23 mouse cellular contexts compared by ENCODE assay signal in the genomic region with DNA sequence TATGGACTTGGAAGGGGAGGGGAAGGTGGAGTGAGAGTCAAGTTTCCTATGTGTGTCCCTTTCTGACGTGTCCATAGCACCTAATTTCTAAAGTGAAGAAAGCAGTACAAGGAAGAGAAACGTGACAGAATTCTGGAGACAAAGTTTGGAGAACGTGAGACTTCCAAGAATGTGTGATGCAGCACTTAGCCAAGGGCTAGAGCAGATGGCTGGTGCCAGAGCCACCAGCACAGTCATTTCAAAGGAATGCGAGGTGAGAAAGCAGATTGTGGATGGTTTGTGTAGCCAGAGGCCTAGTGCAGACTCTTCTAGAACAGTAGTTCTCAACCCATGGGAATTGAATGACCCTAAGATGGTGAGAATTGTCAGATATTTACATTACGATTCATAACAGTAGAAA. TPM values are rescaled to one million over a fixed set of nuclear protein-coding genes. Genes with fewer than 3 reads are reported as not detected.
DNase-seq lines count a peak whose midpoint lies in the region; ATAC-seq and TF ChIP-seq lines count a peak whose summit lies in the region.
"Had no signal": no experiment of that assay in that cellular context is flagged by ENCODE, and none has a peak within 500 bp of the region (broad histone marks: within the 10 kb centered on the region; RNA-seq: fewer than 3 reads in every experiment).

No protein-coding gene starts in this region.

- H3K4me1 ChIP-seq in lung, postnatal 0 days (ENCODE audit: insufficient read depth, low read depth, low read length): no peaks in the 10 kb centered on the region
- H3K4me1 ChIP-seq: forebrain, embryonic 10.5 days; forebrain, embryonic 13.5 days; heart, embryonic 10.5 days; hindbrain, embryonic 12.5 days; hindbrain, embryonic 15.5 days had no signal

- WGBS in lung, postnatal 0 days: 53% methylated on average over 5 of the region's 5 CpGs

- ATAC-seq in lung, postnatal 0 days: peak; percentile 56
- ATAC-seq: forebrain, embryonic 13.5 days; forebrain, embryonic 16.5 days; intestine, postnatal 0 days had no signal

- no peak overlapping the region for H3K27ac ChIP-seq in lung, postnatal 0 days (ENCODE audit: low read length)
- H3K27ac ChIP-seq: forebrain, embryonic 10.5 days; forebrain, embryonic 13.5 days; gastrocnemius, adult 2 months; heart, adult 2 months; heart, embryonic 10.5 days; hindbrain, embryonic 12.5 days; hindbrain, embryonic 15.5 days had no signal

- no peak overlapping the region for H3K9ac ChIP-seq in lung, postnatal 0 days (replicated peaks; ENCODE audit: low read depth)
- H3K9ac ChIP-seq: forebrain, embryonic 13.5 days; hindbrain, embryonic 12.5 days; hindbrain, embryonic 15.5 days had no signal

- no peak for TF ChIP-seq CTCF in lung, postnatal 0 days (IDR thresholded peaks at IDR 0.05)

- H3K9me3 ChIP-seq in lung, postnatal 0 days (ENCODE audit: low read length): no peaks in the 10 kb centered on the region
- H3K9me3 ChIP-seq: forebrain, embryonic 10.5 days; forebrain, embryonic 13.5 days; heart, embryonic 10.5 days; hindbrain, embryonic 12.5 days; hindbrain, embryonic 15.5 days had no signal

- DNase-seq in frontal cortex, adult 2 months (ENCODE audit: extremely low spot score in 1 of 2, low spot score in 1 of 2): peak; percentile 19 to 27
- DNase-seq in frontal cortex, postnatal 14 days (ENCODE audit: low spot score in 2 of 2): no peak
- DNase-seq in lung, postnatal 0 days (ENCODE audit: low spot score): peak; percentile 20
- DNase-seq in lung, postnatal 4 days: no peak
- DNase-seq in 3T3-L1 (ENCODE audit: low read depth, low spot score): peak; percentile 79
- DNase-seq in brain, adult 2 months (ENCODE audit: low read depth, low spot score): peak; percentile 27
- DNase-seq in cerebellum, postnatal 14 days: no peak
- DNase-seq in spleen, adult 12 weeks (ENCODE audit: low spot score): no peak
- DNase-seq: adrenal gland, adult 2 months; adrenal gland, postnatal 14 days; cerebellum, adult 11-12 months; cerebellum, adult 8-10 months; cerebellum, postnatal 10 days; gastrocnemius, adult 2 months; gastrocnemius, postnatal 14 days; heart, adult 2 months had no signal

- H3K27me3 ChIP-seq in lung, postnatal 0 days (replicated peaks; ENCODE audit: insufficient read depth, low read length): no peaks in the 10 kb centered on the region
- H3K27me3 ChIP-seq: forebrain, embryonic 13.5 days; hindbrain, embryonic 12.5 days; hindbrain, embryonic 15.5 days had no signal

- no peak for TF ChIP-seq EP300 in lung, postnatal 0 days (IDR thresholded peaks at IDR 0.05)

- H3K4me2 ChIP-seq in lung, postnatal 0 days (replicated peaks; ENCODE audit: low read depth, low read length): no peak overlapping the region
- H3K4me2 ChIP-seq: forebrain, embryonic 13.5 days; hindbrain, embryonic 12.5 days; hindbrain, embryonic 15.5 days had no signal

- no peaks in the 10 kb centered on the region for H3K36me3 ChIP-seq in lung, postnatal 0 days (ENCODE audit: insufficient read depth, low read length)
- H3K36me3 ChIP-seq: forebrain, embryonic 10.5 days; heart, embryonic 10.5 days; hindbrain, embryonic 12.5 days; hindbrain, embryonic 15.5 days had no signal

- H3K4me3 ChIP-seq in lung, postnatal 0 days (ENCODE audit: low read depth, low read length): no peak overlapping the region
- H3K4me3 ChIP-seq: forebrain, embryonic 10.5 days; forebrain, embryonic 13.5 days; gastrocnemius, adult 2 months; heart, adult 2 months; heart, embryonic 10.5 days; hindbrain, embryonic 12.5 days; hindbrain, embryonic 15.5 days had no signal

RNA-seq across cellular contexts. Expression of a gene that starts 13.7 kb away (rescaled TPM):
- polyA plus RNA-seq in frontal cortex, adult 2 months (2012; rRNA removed): 13.0 and 13.5 TPM in 2 replicates
- 1.9 and 3.0 TPM in 2 replicates for polyA plus RNA-seq in lung, postnatal 0 days (2015; fragmentation: Nextera tagmentation; extraction: Ambion mirVana)

Comparison
In these comparisons a context has a peak if more than half of its experiments do, and no peak if none do; other contexts are left out.
1. DNase-seq: peak in frontal cortex, adult 2 months (2 of 2), lung, postnatal 0 days (single experiment), 3T3-L1 (single experiment) and brain, adult 2 months (single experiment); none in frontal cortex, postnatal 14 days (0 of 2), lung, postnatal 4 days (0 of 2), cerebellum, postnatal 14 days (0 of 2) and spleen, adult 12 weeks (single experiment).